Mouse (Mus musculus) bone marrow macrophage, adult 2 months (primary cell): ENCODE results near the gene Emid1. TPM values are rescaled to one million over a fixed set of nuclear protein-coding genes. Genes with fewer than 3 reads are reported as not detected.

ENCODE experiments used
- H3K27ac ChIP-seq: 2 replicates; pipeline ENCODE4 v1.5.1; 2012; ENCODE audit warnings: low read depth, low read length; ENCODE audit not compliant: insufficient read depth
- H3K4me1 ChIP-seq: 2 replicates; pipeline ENCODE4 v1.6.1; 2012; ENCODE audit warnings: low read length; ENCODE audit not compliant: control insufficient read depth, insufficient read depth
- H3K4me3 ChIP-seq: 2 replicates; pipeline ENCODE4 v1.5.1; 2012; ENCODE audit warnings: mild to moderate bottlenecking, low read length, moderate library complexity; ENCODE audit not compliant: insufficient read depth
- CTCF ChIP-seq: IDR thresholded peaks from 2 replicates; pipeline ENCODE4 v1.5.1; 2012; ENCODE audit warnings: low read depth, mild to moderate bottlenecking, low read length, moderate library complexity
- POLR2A ChIP-seq: IDR thresholded peaks from 2 replicates; pipeline ENCODE4 v1.6.1; 2012; ENCODE audit warnings: mild to moderate bottlenecking, low read depth, low read length, borderline replicate concordance
- polyA plus RNA-seq: library from polyadenylated mRNA; stranded (reverse); fragments of >200 nt; gene quantifications from 2 replicates; pipeline ENCODE4 v1.2.4, GENCODE M21; 2012; ENCODE audit not compliant: missing spikeins, insufficient read depth, insufficient read length

The Emid1 gene
- polyA plus RNA-seq, 1 experiment: not detected

- Histone ChIP-seq H3K4me3 (no peak overlapping the region), H3K4me1 (no peaks in the 10 kb centered on the region), H3K27ac (no peak overlapping the region)
- TF ChIP-seq POLR2A (no peak), CTCF (no peak)
Observed at GRCm38 (mm10) chr11:5125713-5126112, 26.3 kb downstream of the Emid1 start.

- H3K27ac ChIP-seq: no peak overlapping the region
- H3K4me1 ChIP-seq: no peaks in the 10 kb centered on the region
- no peak overlapping the region for H3K4me3 ChIP-seq
- peak; percentile 100 for TF ChIP-seq CTCF
- no peak for TF ChIP-seq POLR2A
Observed at GRCm38 (mm10) chr11:5114931-5115581, 37.0 kb downstream of the Emid1 start.

- no peaks in the 10 kb centered on the region for H3K4me1 ChIP-seq
- H3K4me3 ChIP-seq: no peak overlapping the region
- H3K27ac ChIP-seq: no peak overlapping the region
- TF ChIP-seq POLR2A: no peak
- no peak for TF ChIP-seq CTCF
Observed at GRCm38 (mm10) chr11:5113645-5114044, 38.4 kb downstream of the Emid1 start.

- Histone ChIP-seq H3K27ac (no peak overlapping the region), H3K4me1 (no peaks in the 10 kb centered on the region), H3K4me3 (no peak overlapping the region)
- TF ChIP-seq POLR2A: no peak
- no peak for TF ChIP-seq CTCF
Observed at GRCm38 (mm10) chr11:5109441-5109840, 42.6 kb downstream of the Emid1 start.

GRCm38 (mm10) chr11:5103986-5104509 is 48.0 kb downstream of the Emid1 start:
- no peak for TF ChIP-seq CTCF
- TF ChIP-seq POLR2A: no peak
- Histone ChIP-seq H3K4me3 (no peak overlapping the region), H3K27ac (no peak overlapping the region), H3K4me1 (peaks cover 17% of the 10 kb centered on the region)

- TF ChIP-seq CTCF (no peak), POLR2A (no peak)
- Histone ChIP-seq H3K4me3 (no peak overlapping the region), H3K4me1 (peaks cover 17% of the 10 kb centered on the region), H3K27ac (no peak overlapping the region)
Observed at GRCm38 (mm10) chr11:5102384-5102783, 49.7 kb downstream of the Emid1 start.

- Histone ChIP-seq H3K27ac (no peak overlapping the region), H3K4me1 (peaks cover 17% of the 10 kb centered on the region), H3K4me3 (no peak overlapping the region)
- no peak for TF ChIP-seq CTCF
- no peak for TF ChIP-seq POLR2A
Observed at GRCm38 (mm10) chr11:5101641-5102040, 50.4 kb downstream of the Emid1 start.

- TF ChIP-seq POLR2A (no peak), CTCF (no peak)
- no peak overlapping the region; the same call in 1 of the 2 replicates for H3K4me3 ChIP-seq
- H3K27ac ChIP-seq: no peak overlapping the region
- peaks cover 19% of the 10 kb centered on the region for H3K4me1 ChIP-seq
Observed at GRCm38 (mm10) chr11:5100801-5101200, 51.3 kb downstream of the Emid1 start.

GRCm38 (mm10) chr11:5100283-5100682 is 51.8 kb downstream of the Emid1 start:
- peaks cover 21% of the 10 kb centered on the region for H3K4me1 ChIP-seq
- TF ChIP-seq POLR2A (no peak), CTCF (no peak)
- peak overlapping the region; percentile 78 for H3K4me3 ChIP-seq
- peak overlapping the region; percentile 43 for H3K27ac ChIP-seq

GRCm38 (mm10) chr11:5099576-5100183 is 52.4 kb downstream of the Emid1 start:
- H3K4me1 ChIP-seq: peaks cover 23% of the 10 kb centered on the region
- peak overlapping the region; percentile 78 for H3K4me3 ChIP-seq
- TF ChIP-seq CTCF: no peak
- no peak for TF ChIP-seq POLR2A
- peak overlapping the region; percentile 91 for H3K27ac ChIP-seq
